Mouse (Mus musculus) cortical plate, adult 2 months (tissue): ENCODE results near the gene Hoxc11. TPM values are rescaled to one million over a fixed set of nuclear protein-coding genes. Genes with fewer than 3 reads are reported as not detected.

Experiments
- H3K27ac ChIP-seq: fragments of 200-500 bp; 2 replicates; pipeline ENCODE4 v1.5.1; 2012; ENCODE audit warnings: low read length, control low read depth, inconsistent platforms; ENCODE audit not compliant: insufficient read depth
- H3K4me1 ChIP-seq: fragments of 200-500 bp; 2 replicates; pipeline ENCODE4 v1.6.1; 2011; ENCODE audit warnings: low read length; ENCODE audit not compliant: control insufficient read depth, insufficient read depth
- H3K4me3 ChIP-seq: fragments of 200-500 bp; 2 replicates; pipeline ENCODE4 v1.5.1; 2011; ENCODE audit warnings: mild to moderate bottlenecking, low read length, control low read depth; ENCODE audit not compliant: insufficient read depth
- CTCF ChIP-seq: fragments of 200-500 bp; IDR thresholded peaks from 2 replicates; pipeline ENCODE4 v1.5.1; 2011; ENCODE audit warnings: mild to moderate bottlenecking, control low read depth, low read length; ENCODE audit not compliant: insufficient read depth; ENCODE audit errors: extremely low read depth
- POLR2A ChIP-seq: fragments of 200-500 bp; IDR thresholded peaks from 2 replicates; pipeline ENCODE4 v1.6.1; 2011; ENCODE audit warnings: mild to moderate bottlenecking, low read length, control low read depth; ENCODE audit not compliant: insufficient read depth; ENCODE audit errors: extremely low read depth
- polyA plus RNA-seq: library from polyadenylated mRNA; depleted of rRNA; stranded (reverse); fragments of >200 nt; gene quantifications from 2 replicates; pipeline ENCODE4 v1.2.3, GENCODE M21; 2012

Gene Hoxc11
- polyA plus RNA-seq, 1 experiment = not detected

DNA sequence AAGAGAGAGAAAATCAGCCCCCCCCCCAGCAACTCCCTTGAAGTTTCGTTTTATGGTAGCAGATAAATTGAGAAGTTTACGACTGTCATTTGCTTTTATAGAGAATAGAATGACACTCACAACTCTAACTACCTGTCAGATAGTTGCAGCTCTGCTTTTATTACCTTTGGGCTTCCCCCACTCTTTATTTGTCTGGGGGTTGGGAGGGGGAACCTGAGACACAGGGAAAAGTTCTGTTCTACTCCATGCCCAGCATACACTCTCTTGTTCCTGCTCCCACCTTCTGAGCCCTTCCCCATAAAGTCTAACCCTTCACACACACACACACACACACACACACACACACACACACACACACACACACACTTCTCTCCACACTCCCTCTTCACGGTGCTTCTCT lies 38.6 kb downstream of the Hoxc11 start:
- no peak overlapping the region for H3K27ac ChIP-seq
- TF ChIP-seq CTCF (no peak), POLR2A (no peak)
- H3K4me3 ChIP-seq = no peak overlapping the region
- H3K4me1 ChIP-seq = no peaks in the 10 kb centered on the region

- no peak for TF ChIP-seq POLR2A
- TF ChIP-seq CTCF = no peak
- H3K4me1 ChIP-seq = no peaks in the 10 kb centered on the region
- no peak overlapping the region for H3K27ac ChIP-seq
- H3K4me3 ChIP-seq = no peak overlapping the region
These were observed 42.3 kb downstream of the Hoxc11 start for GRCm38 (mm10) chr15:102996548-102996947.

- Histone ChIP-seq H3K4me3 (no peak overlapping the region), H3K4me1 (no peaks in the 10 kb centered on the region), H3K27ac (no peak overlapping the region)
- TF ChIP-seq CTCF (no peak), POLR2A (no peak)
These were observed 43.2 kb downstream of the Hoxc11 start for GRCm38 (mm10) chr15:102997431-102997830.

- TF ChIP-seq CTCF (no peak), POLR2A (no peak)
- 0 out of 2 replicates have a peak within 1 kb of the TSS, but pooled peaks have one; percentile 13 for H3K4me3 ChIP-seq
These were observed 43.7 kb downstream of the Hoxc11 start, which contains the start of gene Hoxc6 for GRCm38 (mm10) chr15:102997939-102998355. Gene Hoxc6, plus strand, starts transcription at chr15:102998257.

GRCm38 (mm10) chr15:102998608-102999182 lies 44.5 kb downstream of the Hoxc11 start:
- TF ChIP-seq POLR2A (no peak), CTCF (no peak)
- H3K27ac ChIP-seq = no peak overlapping the region
- no peaks in the 10 kb centered on the region for H3K4me1 ChIP-seq
- H3K4me3 ChIP-seq = 0 out of 2 replicates have a peak overlapping the region, but pooled peaks have one; percentile 13

More at GRCm38 (mm10) chr15:102997939-102998355, 43.7 kb downstream of the Hoxc11 start, which contains the start of gene Hoxc6:
- H3K4me1 ChIP-seq = no peaks in the 10 kb centered on the region
- no peak within 1 kb of the TSS for H3K27ac ChIP-seq

DNA sequence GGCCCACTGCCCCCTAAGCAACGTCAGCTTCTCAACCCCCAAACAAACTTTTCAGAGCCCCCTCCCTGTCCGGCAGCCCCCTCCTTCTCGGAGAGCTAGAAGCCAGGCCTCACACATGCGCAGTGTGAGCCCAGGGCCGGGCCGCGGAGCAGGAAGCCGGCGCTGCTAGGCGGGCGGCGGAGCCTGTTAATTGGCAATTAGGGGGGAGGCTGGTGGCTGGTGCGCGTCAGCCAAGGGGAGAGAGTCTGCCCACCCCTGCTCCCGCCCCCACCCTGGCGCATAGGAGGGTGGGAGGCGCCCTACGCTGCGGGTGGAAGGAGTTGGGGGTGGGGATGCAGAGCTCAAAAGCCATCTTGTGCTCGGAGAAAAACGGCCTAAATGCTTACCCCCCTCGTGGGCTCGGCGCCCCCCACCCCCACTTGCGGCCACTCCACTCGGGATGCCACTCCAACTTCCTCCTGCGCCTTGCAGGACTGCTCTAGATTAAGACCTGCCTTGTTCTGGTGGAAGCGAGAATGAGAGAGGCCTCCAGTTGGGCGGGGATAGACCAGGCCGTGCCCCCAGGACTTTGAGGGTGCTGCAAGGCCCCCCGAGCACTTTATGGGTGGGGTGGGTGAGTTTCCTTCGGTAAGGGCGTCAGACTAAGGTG lies 45.1 kb downstream of the Hoxc11 start:
- Histone ChIP-seq H3K4me1 (no peaks in the 10 kb centered on the region), H3K4me3 (0 out of 2 replicates have a peak overlapping the region, but pooled peaks have one; percentile 13), H3K27ac (no peak overlapping the region)
- TF ChIP-seq POLR2A (no peak), CTCF (no peak)

- no peaks in the 10 kb centered on the region for H3K4me1 ChIP-seq
- H3K4me3 ChIP-seq = no peak overlapping the region
- no peak for TF ChIP-seq POLR2A
- no peak overlapping the region for H3K27ac ChIP-seq
These were observed 45.7 kb downstream of the Hoxc11 start for GRCm38 (mm10) chr15:102999955-103000354.

DNA sequence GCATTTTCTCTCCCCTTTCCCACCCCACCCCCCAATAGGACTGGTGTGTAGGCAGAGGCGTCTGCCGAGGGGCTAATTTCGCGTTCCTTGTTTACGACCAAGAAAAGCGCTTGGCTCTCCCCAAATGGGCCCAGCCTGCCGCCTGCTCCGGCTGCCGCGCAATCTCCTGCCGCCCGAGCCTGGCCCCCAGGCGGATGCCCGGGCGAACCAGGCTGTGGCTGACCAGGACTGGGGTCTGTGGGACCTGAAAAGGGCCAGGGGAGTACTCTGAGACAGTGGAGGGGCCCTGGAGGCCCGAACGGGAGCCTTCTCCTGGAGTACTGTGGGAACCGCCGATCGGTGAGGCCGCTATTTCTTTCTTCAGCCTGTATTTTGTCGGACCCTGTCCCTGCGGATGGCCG lies 46.3 kb downstream of the Hoxc11 start:
- H3K27ac ChIP-seq = no peak overlapping the region
- no peaks in the 10 kb centered on the region for H3K4me1 ChIP-seq
- no peak overlapping the region for H3K4me3 ChIP-seq
- TF ChIP-seq POLR2A = no peak
- no peak for TF ChIP-seq CTCF

DNA sequence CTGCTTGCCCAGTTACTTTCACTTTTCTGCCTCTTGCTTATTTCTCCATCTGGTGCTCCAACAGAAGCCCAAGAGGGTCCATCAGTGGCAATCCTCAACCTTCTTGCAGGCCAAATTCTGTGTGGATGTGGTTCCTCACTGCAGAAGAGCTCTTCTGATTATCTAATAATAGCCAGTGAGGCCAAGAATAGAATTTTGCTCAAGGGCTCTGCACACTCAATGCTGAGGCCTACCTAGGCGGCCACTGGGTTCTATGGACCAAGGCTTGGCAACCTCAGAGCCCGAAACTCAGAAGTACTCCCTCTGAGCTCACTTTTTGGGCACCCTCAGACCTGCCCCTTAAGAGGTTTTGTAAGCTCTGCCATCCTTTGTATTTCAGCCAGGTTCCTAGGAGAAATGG lies 47.1 kb downstream of the Hoxc11 start:
- Histone ChIP-seq H3K4me1 (no peaks in the 10 kb centered on the region), H3K4me3 (no peak overlapping the region)
- TF ChIP-seq CTCF (no peak), POLR2A (no peak)

DNA sequence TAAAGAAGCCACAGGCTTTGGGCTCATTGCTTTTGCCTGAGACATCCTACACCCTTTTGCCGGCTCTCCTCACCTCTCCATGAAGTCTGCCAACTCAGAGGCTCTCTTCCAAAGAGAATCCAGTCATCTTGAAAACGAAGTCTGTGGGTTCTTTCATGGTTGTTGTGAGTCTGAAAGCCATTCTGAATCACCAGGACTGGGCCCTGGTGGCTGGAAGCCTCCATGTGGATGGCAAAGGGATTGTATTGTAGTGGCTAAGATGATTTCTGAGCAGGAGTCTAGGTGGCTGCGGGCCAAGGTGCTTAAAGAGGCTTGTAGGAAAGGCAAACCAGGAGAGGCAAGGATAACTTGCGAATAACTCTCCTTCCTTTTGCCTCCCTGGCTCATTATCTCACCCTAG lies 47.9 kb downstream of the Hoxc11 start:
- TF ChIP-seq POLR2A (no peak), CTCF (no peak)
- Histone ChIP-seq H3K27ac (no peak overlapping the region), H3K4me1 (no peaks in the 10 kb centered on the region), H3K4me3 (no peak overlapping the region)

More for the DNA sequence above, 47.1 kb downstream of the Hoxc11 start:
- no peak overlapping the region for H3K27ac ChIP-seq

- TF ChIP-seq POLR2A (no peak), CTCF (no peak)
- Histone ChIP-seq H3K4me1 (no peaks in the 10 kb centered on the region), H3K27ac (no peak overlapping the region), H3K4me3 (no peak overlapping the region)
These were observed 48.7 kb downstream of the Hoxc11 start for GRCm38 (mm10) chr15:103002821-103003448.
